Mouse (Mus musculus) liver, embryonic 14.5 days (tissue): Measurements from ENCODE around the gene Sema4d. TPM values are rescaled to one million over a fixed set of nuclear protein-coding genes. Genes with fewer than 3 reads are reported as not detected.

ENCODE experiments used
- ATAC-seq: fragments of 200-750 bp; cut with Nextera tagmentation; 2 replicates; pipeline ENCODE4 v1.8.0; 2017; ENCODE audit warnings: moderate number of reproducible peaks, mild to moderate bottlenecking, moderate library complexity; ENCODE audit not compliant: insufficient read depth
- DNase-seq, 3 experiments: peaks; one replicate each; pipeline ENCODE4 v3.0.0-alpha.2; 2012 to 2013; ENCODE audit warnings: low read depth in 3 of 3, low spot score in 3 of 3
- H3K27ac ChIP-seq: fragments of 300-500 bp; sonication (generic); 2 replicates; pipeline ENCODE4 v1.5.1; 2014; ENCODE audit warnings: moderate library complexity, mild to moderate bottlenecking, control low read depth, inconsistent platforms
- H3K27me3 ChIP-seq: fragments of 300-500 bp; sonication (generic); 2 replicates; pipeline ENCODE4 v1.6.1; 2014; ENCODE audit warnings: mild to moderate bottlenecking, low read length, moderate library complexity; ENCODE audit not compliant: control insufficient read depth, insufficient read depth
- H3K36me3 ChIP-seq: fragments of 300-500 bp; sonication (generic); replicated peaks from 2 replicates; pipeline ENCODE4 v1.6.1; 2014; ENCODE audit warnings: low read depth; ENCODE audit not compliant: control insufficient read depth, insufficient read depth
- H3K4me1 ChIP-seq, 2 experiments: fragments of 200-500 bp in 1 of 2; fragments of 300-500 bp in 1 of 2; sonication (generic) in 1 of 2; replicated peaks; 2 replicates each; pipeline ENCODE4 v1.6.1; 2012 to 2014; ENCODE audit warnings: antibody characterized with exemption in 1 of 2, inconsistent platforms in 1 of 2, low read length in 1 of 2; ENCODE audit not compliant: control insufficient read depth in 2 of 2, insufficient read depth in 2 of 2
- H3K4me2 ChIP-seq: fragments of 300-500 bp; sonication (generic); 2 replicates; pipeline ENCODE4 v1.6.1; 2014; ENCODE audit warnings: low read depth, mild to moderate bottlenecking, control low read depth, moderate library complexity
- H3K4me3 ChIP-seq, 2 experiments: fragments of 200-500 bp in 1 of 2; fragments of 300-500 bp in 1 of 2; sonication (generic) in 1 of 2; 2 replicates each; pipeline ENCODE4 v1.5.1; 2012 to 2014; ENCODE audit warnings: low read depth in 2 of 2, low read length in 2 of 2, mild to moderate bottlenecking in 2 of 2, control low read depth in 1 of 2, inconsistent platforms in 1 of 2, moderate library complexity in 1 of 2; ENCODE audit not compliant: insufficient read depth in 1 of 2
- H3K9ac ChIP-seq: fragments of 300-500 bp; sonication (generic); replicated peaks from 2 replicates; pipeline ENCODE4 v1.6.1; 2014; ENCODE audit warnings: mild to moderate bottlenecking, control low read depth, moderate library complexity
- H3K9me3 ChIP-seq: fragments of 300-500 bp; sonication (generic); 2 replicates; pipeline ENCODE4 v1.6.1; 2016; ENCODE audit warnings: low read length, mixed read lengths; ENCODE audit not compliant: control insufficient read depth
- CTCF ChIP-seq: IDR thresholded peaks from 2 replicates; pipeline ENCODE4 v1.5.1; 2016; ENCODE audit warnings: antibody characterized with exemption, low read depth, control low read depth
- EP300 ChIP-seq: IDR thresholded peaks from 2 replicates; pipeline ENCODE4 v1.6.1; 2016; ENCODE audit warnings: antibody characterized with exemption, low read depth
- WGBS: fragments of 180-500 bp; shearing (Covaris S2); extraction: QIAGEN DNeasy Blood & Tissue Kit; methylation state at CpG from one replicate; pipeline ENCODE4 v1.1.7; 2014; ENCODE audit not compliant: insufficient replicate concordance; 5-methylcytosine and 5-hydroxymethylcytosine counted together
- microRNA-seq: library from miRNA; unstranded; fragments of <30 nt; microRNA quantifications from one replicate; pipeline ENCODE4, GENCODE M21; 2016
- polyA plus RNA-seq, 2 experiments: library from polyadenylated mRNA; depleted of rRNA in 1 of 2; stranded (reverse) in 1 of 2; unstranded in 1 of 2; fragments of >200 nt; fragmentation: Nextera tagmentation in 1 of 2; extraction: Ambion mirVana in 1 of 2; gene quantifications; 2 replicates each; pipeline versions ENCODE4 v1.2.1 to v1.2.3; 2012 to 2014

The Sema4d gene
- polyA plus RNA-seq, 2 experiments, result 4.6 to 4.7 TPM

- peak in 1 of 3 experiments; percentile 37 for DNase-seq
- Histone ChIP-seq H3K27ac (no peak overlapping the region), H3K9ac (no peak overlapping the region), H3K27me3 (no peaks in the 10 kb centered on the region), H3K4me1 (peaks cover 2% of the 10 kb centered on the region in 2 experiments), H3K4me2 (no peak overlapping the region), H3K36me3 (no peaks in the 10 kb centered on the region), H3K4me3 (no peak overlapping the region), H3K9me3 (no peaks in the 10 kb centered on the region)
- ATAC-seq, result no peak
- WGBS, result 62% methylated on average over 4 of the region's 4 CpGs
- TF ChIP-seq EP300 (no peak), CTCF (peak; percentile 49)
These were observed 154.6 kb downstream of the Sema4d start for GRCm38 (mm10) chr13:51638958-51639357.

Small RNA genes within 50 kb of the gene (microRNA-seq; reads per million reads assigned to microRNA genes)
- not detected for gene Gm23566

Other genes with a start within 250 kb of the Sema4d start
- 0.11 and 0.12 TPM in 2 replicates for gene Shc3, start 224.3 kb downstream of the Sema4d start, polyA plus RNA-seq (2012; rRNA removed)
- gene Shc3, start 224.3 kb downstream of the Sema4d start, polyA plus RNA-seq (2014; fragmentation: Nextera tagmentation; extraction: Ambion mirVana), result not detected in 2 replicates
- gene Cks2, start 148.5 kb downstream of the Sema4d start, polyA plus RNA-seq (2012; rRNA removed), result 241 and 279 TPM in 2 replicates
- gene Cks2, start 148.5 kb downstream of the Sema4d start, polyA plus RNA-seq (2014; fragmentation: Nextera tagmentation; extraction: Ambion mirVana), result 487 and 490 TPM in 2 replicates
- 8.5 and 12.2 TPM in 2 replicates for gene Secisbp2, start 142.1 kb downstream of the Sema4d start, polyA plus RNA-seq (2012; rRNA removed)
- 11.8 and 12.5 TPM in 2 replicates for gene Secisbp2, start 142.1 kb downstream of the Sema4d start, polyA plus RNA-seq (2014; fragmentation: Nextera tagmentation; extraction: Ambion mirVana)
- gene Gadd45g, start 52.9 kb upstream of the Sema4d start, polyA plus RNA-seq (2012; rRNA removed), result 11.4 and 14.4 TPM in 2 replicates
- gene Gadd45g, start 52.9 kb upstream of the Sema4d start, polyA plus RNA-seq (2014; fragmentation: Nextera tagmentation; extraction: Ambion mirVana), result 12.7 and 14.5 TPM in 2 replicates